Mouse (Mus musculus) bone marrow, adult 2 months (tissue): ENCODE data around the gene Tsr3. TPM values are rescaled to one million over a fixed set of nuclear protein-coding genes. Genes with fewer than 3 reads are reported as not detected.
A peak's percentile ranks its signal among the peaks of the same experiment; 100 is the strongest.

Experiments used
- H3K27ac ChIP-seq: fragments of 200-500 bp; 2 replicates; pipeline ENCODE4 v1.5.1; 2012; ENCODE audit warnings: low read depth, mild to moderate bottlenecking, control low read depth, inconsistent platforms, low read length; ENCODE audit not compliant: control insufficient read depth, poor library complexity, insufficient read depth
- H3K4me1 ChIP-seq: fragments of 200-500 bp; 2 replicates; pipeline ENCODE4 v1.6.1; 2011; ENCODE audit warnings: low read length; ENCODE audit not compliant: control insufficient read depth, insufficient read depth
- H3K4me3 ChIP-seq: fragments of 200-500 bp; replicated peaks from 2 replicates; pipeline ENCODE3; 2011; ENCODE audit warnings: mild to moderate bottlenecking, low read depth, low read length, control low read depth; ENCODE audit not compliant: control insufficient read depth
- CTCF ChIP-seq: fragments of 200-500 bp; IDR thresholded peaks from 2 replicates; pipeline ENCODE4 v1.5.1; 2011; ENCODE audit warnings: low read length, control low read depth; ENCODE audit not compliant: control insufficient read depth, insufficient read depth
- POLR2A ChIP-seq: fragments of 200-500 bp; IDR thresholded peaks from 2 replicates; pipeline ENCODE4 v1.6.1; 2011; ENCODE audit warnings: low read depth, mild to moderate bottlenecking, control low read depth, low read length, borderline replicate concordance; ENCODE audit not compliant: control insufficient read depth
- WGBS: fragments of 180-500 bp; shearing (Covaris S2); methylation state at CpG from one replicate; pipeline ENCODE4 v1.1.7; 2018; 5-methylcytosine and 5-hydroxymethylcytosine counted together
- polyA plus RNA-seq: library from polyadenylated mRNA; stranded (reverse); fragments of >200 nt; gene quantifications from 2 replicates; pipeline ENCODE4 v1.2.4, GENCODE M21; 2011; ENCODE audit warnings: low replicate concordance; ENCODE audit not compliant: missing spikeins, insufficient read depth, insufficient read length

Tsr3 gene
- polyA plus RNA-seq, 1 experiment, result 37.1 TPM

GRCm38 (mm10) chr17:25253760-25254159 is 13.8 kb downstream of the Tsr3 start:
- 45% methylated on average over 10 of the region's 10 CpGs for WGBS
- no peak for TF ChIP-seq CTCF
- no peak for TF ChIP-seq POLR2A
- no peak overlapping the region for H3K4me3 ChIP-seq
- H3K4me1 ChIP-seq, result no peaks in the 10 kb centered on the region; the same call in 1 of the 2 replicates
- no peak overlapping the region for H3K27ac ChIP-seq

GRCm38 (mm10) chr17:25255110-25255509 is 15.1 kb downstream of the Tsr3 start:
- Histone ChIP-seq H3K4me3 (no peak overlapping the region), H3K4me1 (no peaks in the 10 kb centered on the region; the same call in 1 of the 2 replicates), H3K27ac (no peak overlapping the region)
- TF ChIP-seq CTCF, result no peak
- no peak for TF ChIP-seq POLR2A
- WGBS, result 30% methylated on average over 2 of the region's 2 CpGs

GRCm38 (mm10) chr17:25256140-25256754 is 16.3 kb downstream of the Tsr3 start, which contains the start of gene Baiap3:
TSS of gene Baiap3 (minus strand) at chr17:25256364.
- TF ChIP-seq POLR2A (no peak), CTCF (no peak)
- 7% methylated on average over 35 of the region's 35 CpGs for WGBS
- Histone ChIP-seq H3K27ac (no peak within 1 kb of the TSS), H3K4me3 (no peak within 1 kb of the TSS), H3K4me1 (no peaks in the 10 kb centered on the region; the same call in 1 of the 2 replicates)

- TF ChIP-seq POLR2A, result no peak
- no peak for TF ChIP-seq CTCF
- WGBS, result 48% methylated on average over 6 of the region's 6 CpGs
- Histone ChIP-seq H3K4me1 (no peaks in the 10 kb centered on the region; the same call in 1 of the 2 replicates), H3K27ac (no peak overlapping the region), H3K4me3 (no peak overlapping the region)
Observed at GRCm38 (mm10) chr17:25257804-25258261, 17.9 kb downstream of the Tsr3 start.

- Histone ChIP-seq H3K4me3 (no peak overlapping the region), H3K27ac (no peak overlapping the region), H3K4me1 (no peaks in the 10 kb centered on the region)
- TF ChIP-seq POLR2A (no peak), CTCF (no peak; the same call in 1 of the 2 replicates)
- 57% methylated on average over 3 of the region's 3 CpGs for WGBS
Observed at GRCm38 (mm10) chr17:25264453-25264852, 24.5 kb downstream of the Tsr3 start.

- H3K4me3 ChIP-seq, result no peak overlapping the region
- 72% methylated on average over 2 of the region's 2 CpGs for WGBS
Observed at GRCm38 (mm10) chr17:25270795-25271335, 30.9 kb downstream of the Tsr3 start.

GRCm38 (mm10) chr17:25272326-25272725 is 32.4 kb downstream of the Tsr3 start:
- WGBS, result under 1% methylated on average over 10 of the region's 10 CpGs
- Histone ChIP-seq H3K4me1 (peaks cover 4% of the 10 kb centered on the region), H3K27ac (peak overlapping the region; percentile 98), H3K4me3 (peak overlapping the region; percentile 91)
- TF ChIP-seq POLR2A (no peak), CTCF (no peak)

More at GRCm38 (mm10) chr17:25270795-25271335, 30.9 kb downstream of the Tsr3 start:
- Histone ChIP-seq H3K4me1 (peaks cover 4% of the 10 kb centered on the region), H3K27ac (no peak overlapping the region)
- TF ChIP-seq CTCF, result no peak
- TF ChIP-seq POLR2A, result no peak

GRCm38 (mm10) chr17:25272951-25273705 is 33.2 kb downstream of the Tsr3 start:
- Histone ChIP-seq H3K4me3 (peak overlapping the region; percentile 91), H3K27ac (peak overlapping the region; percentile 98), H3K4me1 (peaks cover 4% of the 10 kb centered on the region)
- under 1% methylated on average over 92 of the region's 92 CpGs for WGBS
- TF ChIP-seq POLR2A, result peak; percentile 79; the same call in 1 of the 2 replicates
- TF ChIP-seq CTCF, result no peak
